Mouse (Mus musculus) thymus, postnatal 36 days (tissue): ENCODE data around the gene Gm11361.

ENCODE experiments used
- DNase-seq, 2 experiments: peaks; one replicate each; pipeline ENCODE4 v3.0.0; 2022; ENCODE audit warnings: mixed read lengths in 2 of 2

Gm11361 gene

DNA sequence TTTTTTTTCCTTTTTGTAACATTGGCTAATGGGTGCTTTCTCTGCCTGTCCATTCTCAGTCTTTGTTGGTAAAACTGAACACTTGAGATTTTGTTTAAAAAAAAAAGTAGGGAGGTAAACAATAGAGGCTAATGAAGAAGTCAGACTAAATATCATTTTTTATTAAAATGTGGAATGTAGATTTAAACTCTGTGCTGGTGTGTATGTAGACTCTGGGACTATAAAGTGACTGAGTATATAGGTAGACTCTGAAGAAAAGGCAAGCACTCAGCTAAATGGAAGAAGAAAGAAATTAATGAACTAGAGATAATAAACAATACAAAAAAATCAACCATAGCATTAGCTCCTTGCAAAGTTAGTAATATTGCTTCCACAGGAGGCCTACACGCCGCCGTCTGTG lies at the start of gene Gm11361:
TSS of gene Gm11361 (plus strand) at position 301 of the 400 bp plus-strand sequence.
- DNase-seq, result no peak

GRCm38 (mm10) chr13:28264399-28264798 lies 7.1 kb downstream of the Gm11361 start:
- DNase-seq, result no peak

DNA sequence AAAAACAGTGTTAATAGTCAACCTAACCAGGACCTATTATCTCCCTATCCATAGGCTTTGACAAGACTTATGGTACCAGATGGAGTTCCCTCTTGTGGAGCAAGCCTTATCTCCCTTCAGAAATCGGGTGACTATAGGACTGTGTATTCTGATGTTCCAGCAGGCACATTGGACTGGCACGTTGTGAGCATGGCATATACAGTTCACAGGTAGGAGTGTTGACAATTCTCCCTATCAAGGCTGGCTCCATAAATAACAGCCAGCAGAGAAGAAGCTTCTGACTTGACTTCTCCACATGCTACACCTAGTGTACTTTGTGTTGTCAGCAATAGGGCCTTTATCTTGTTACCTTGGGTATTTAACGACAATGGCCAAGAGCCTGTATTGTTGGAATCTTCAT lies 30.0 kb downstream of the Gm11361 start:
- no peak for DNase-seq

DNA sequence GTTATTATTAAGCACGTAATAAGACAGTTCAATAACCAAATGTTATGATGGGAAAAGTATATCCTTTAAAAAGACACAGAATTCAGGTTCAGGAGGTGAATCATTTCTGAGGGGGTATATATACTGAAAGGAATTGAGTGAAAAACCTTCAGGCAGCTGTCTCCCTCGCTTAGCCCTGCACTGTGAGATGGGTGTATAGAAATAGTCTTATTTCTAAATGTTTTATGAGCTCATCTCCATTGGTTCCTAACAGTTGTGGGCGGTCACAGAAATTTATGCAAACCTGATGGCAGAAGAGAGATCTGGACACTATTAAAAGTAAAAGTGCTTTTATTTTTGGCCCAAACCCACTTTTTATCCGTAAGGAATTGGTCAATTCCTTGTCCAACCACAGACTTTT lies 36.9 kb downstream of the Gm11361 start:
- DNase-seq, result no peak

DNA sequence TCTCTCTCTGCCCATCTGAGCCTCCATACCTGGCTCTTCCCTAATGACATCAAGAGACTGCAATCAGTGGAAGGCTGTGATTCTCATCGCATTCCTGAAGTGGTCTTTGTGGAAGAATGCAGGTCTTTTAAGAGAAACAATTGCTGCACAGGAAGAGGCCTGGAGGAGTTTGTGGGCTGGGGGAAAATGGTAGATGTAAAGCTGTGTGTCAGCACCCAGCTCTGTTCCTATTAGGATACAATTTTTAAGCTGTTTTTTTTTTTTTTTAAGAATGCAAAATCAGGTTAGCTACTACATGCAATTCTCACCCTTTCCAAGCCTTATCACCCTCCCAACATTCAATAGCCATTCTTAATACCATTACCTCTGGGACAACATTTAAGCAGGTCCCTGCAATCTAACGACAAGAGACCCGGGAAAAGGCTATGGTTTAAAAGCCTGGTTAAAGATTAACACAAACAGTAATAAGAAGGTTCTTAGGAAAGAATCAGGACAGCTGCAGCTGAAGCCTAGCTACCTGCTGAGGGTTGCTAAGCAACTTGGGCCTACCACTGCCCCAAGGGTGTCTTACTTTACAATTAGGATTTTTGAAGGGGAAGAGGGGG lies 37.5 kb downstream of the Gm11361 start:
- no peak for DNase-seq

DNA sequence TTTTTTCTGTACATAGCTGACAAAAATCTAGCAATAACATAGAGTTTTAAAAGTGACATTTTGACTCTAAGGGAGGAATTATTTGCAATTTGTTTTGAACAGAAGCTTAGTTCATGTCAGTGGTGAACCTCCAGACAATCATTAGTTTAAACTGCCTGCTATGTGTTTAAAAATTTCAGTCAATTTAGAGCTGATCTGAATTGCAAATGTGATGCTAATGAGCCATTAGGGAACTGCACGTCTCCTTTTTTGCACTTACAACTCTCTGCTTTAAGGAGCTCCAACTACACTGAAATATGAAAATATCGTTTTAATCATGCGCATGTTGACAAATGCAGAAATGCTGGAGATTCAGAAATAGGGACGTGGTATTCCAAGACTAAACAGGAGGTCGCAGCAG lies 38.2 kb downstream of the Gm11361 start:
- DNase-seq, result no peak

- no peak for DNase-seq
These were observed 39.8 kb downstream of the Gm11361 start for GRCm38 (mm10) chr13:28297098-28297497.

DNA sequence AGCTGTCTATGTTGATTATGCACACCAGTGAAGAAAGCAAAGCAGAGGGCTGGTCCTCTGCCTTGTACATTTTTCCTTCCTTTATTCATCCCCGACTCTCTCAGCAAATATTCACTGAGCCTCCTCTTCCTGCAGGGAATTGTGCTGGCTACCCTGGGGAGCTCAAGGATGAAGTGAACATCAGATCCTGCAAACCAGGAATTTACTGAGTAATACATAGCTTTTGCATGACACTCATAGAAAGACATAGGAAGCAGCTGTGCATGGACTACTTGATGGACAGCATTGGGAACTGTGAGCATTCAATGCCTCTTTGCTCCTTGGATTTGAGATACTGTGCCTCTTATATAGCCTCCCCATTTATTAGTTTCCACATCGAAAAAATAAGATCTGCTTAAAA lies 40.2 kb downstream of the Gm11361 start:
- no peak for DNase-seq
